Mouse (Mus musculus): Measurements from ENCODE around the gene Shc1.
"Not testable (repeated sequence)": the region's sequence is repeated elsewhere in the genome, so short reads cannot be mapped to it uniquely, and the experiment has no call there.

Shc1 gene

DNA sequence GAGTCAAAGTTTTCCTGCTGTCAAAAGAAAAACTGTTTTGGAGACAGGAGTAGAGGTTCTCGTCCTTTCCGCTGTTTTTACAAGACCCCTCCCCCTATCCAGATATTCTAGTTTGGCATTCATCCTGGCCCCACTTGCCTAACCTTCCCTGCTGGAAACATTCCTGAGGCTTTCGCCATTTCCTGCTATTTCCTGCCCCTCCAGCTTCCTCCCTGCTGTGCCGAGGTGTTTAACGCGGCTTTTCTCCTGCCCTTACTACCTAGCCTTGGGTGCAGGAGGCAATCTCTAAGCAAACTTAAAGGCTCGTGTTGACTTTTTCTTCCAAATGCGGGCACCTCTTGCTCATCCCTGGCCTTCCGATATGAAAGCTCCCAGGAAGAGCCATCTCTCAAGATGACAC is 1.3 kb downstream of the Shc1 start:
- DNase-seq (ENCODE audit: low spot score) = no peak

DNA sequence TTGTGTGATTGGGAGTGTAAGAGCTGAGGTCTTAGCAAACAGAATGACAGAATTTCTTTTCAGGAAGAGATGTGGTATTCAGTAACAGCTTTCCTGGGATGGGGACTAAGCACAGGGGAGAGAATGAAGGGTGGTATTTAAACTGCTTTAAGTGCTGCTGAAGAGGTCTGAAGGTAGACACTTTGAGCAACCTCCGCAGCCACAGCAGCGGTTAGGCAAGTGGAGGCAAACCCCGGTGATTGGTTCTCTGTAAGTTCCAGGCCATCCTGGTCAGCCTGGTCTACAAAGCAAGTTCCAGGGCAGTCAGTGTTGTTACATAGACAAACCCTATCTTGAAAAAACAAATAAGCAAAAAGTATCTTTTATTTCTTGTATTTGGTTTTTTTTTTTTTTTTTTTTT is 1.7 kb downstream of the Shc1 start:
- no peak for DNase-seq (ENCODE audit: low spot score)

DNA sequence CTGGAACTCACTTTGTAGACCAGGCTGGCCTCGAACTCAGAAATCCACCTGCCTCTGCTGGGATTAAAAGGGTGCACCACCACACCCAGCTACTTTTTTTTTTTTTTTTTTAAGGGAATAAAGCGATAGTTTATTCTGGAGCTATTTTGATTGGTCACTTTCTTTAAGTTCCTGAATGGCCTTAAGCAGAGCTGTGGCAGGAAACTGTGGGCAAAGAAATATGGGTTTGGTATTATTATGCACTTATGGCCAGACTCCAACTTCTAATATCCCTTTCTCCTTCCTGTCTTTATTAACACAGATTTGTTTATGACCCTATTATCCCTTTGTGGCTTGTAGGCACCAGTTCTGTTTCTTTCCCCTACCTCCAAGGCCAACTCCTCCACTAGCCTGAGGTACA is 2.2 kb downstream of the Shc1 start:
- DNase-seq (ENCODE audit: low spot score) = no peak

DNA sequence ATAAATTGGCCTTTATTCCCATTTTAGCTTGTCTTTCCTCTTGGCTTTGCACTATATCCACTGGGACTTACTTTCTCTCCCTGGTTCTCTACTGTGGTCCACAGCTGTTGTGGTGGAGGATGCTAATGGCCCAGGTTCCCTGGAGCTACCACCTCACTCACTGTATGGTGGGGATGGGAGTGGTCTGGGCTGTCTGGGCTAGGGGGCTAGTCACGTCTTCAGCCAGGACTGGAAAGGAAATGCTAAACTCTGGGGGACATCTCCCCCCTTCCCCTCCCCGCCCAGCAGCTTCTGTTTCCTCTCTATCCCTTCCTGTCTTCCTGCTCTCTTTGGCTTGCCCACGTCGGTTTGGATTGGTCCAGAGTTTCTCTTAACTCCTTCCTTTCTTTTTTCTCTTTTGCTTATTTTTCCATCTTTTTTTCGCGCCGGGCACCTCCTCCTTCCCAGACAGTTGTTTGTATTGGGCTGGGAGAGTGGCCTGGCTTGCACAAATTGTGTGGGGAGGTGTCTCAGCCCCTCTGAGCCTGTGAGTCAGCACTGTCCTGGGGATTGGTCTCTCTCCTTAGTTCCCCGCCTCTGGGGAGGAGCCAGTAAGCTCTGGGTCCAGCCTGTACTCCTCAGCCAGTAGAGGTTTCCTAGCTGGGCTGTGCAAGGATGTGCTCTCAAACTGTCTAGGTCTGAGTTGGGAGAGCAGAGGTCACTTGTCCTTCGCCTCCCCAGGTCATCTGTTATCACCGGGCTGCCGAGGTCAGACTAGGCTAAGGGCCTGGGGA is 2.9 kb downstream of the Shc1 start:
- peak; percentile 76 for DNase-seq (ENCODE audit: low spot score)

GRCm38 (mm10) chr3:89421810-89422473 is 3.7 kb downstream of the Shc1 start:
- DNase-seq (ENCODE audit: low spot score) = no peak

DNA sequence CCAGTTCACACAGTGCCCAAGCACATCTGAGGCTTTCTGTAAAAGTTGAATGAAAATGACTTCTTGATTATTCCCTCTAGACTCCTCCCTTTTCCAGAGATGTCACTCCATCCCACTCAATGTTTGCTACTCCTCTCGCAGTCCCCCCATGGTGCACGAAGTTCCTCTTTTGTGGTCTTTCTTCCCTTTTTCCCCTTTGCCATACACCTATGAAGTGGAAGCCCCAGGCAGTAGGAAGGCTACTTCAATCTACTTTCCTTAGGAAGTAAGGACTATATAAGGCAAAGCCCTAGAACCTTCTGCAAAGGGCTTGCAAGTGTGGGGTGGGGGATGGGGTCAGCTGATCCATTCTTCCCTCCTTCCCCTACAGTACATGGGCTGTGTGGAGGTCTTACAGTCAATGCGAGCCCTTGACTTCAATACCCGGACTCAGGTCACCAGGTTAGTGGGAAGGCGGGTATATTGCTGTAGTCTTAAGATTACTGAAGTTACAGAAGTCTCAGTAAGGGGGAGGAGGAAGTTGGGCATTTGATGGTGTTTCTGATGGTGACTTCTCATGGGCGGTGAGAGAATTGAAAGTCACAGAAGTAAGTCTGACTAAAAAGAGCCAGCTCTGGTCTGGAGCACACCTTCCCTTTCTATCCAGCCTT is 4.4 kb downstream of the Shc1 start:
- DNase-seq (ENCODE audit: low spot score) = no peak

- DNase-seq (ENCODE audit: low spot score) = no peak
These were observed 6.3 kb downstream of the Shc1 start for GRCm38 (mm10) chr3:89424416-89425140.

- no peak for DNase-seq (ENCODE audit: low spot score)
These were observed 6.9 kb downstream of the Shc1 start for GRCm38 (mm10) chr3:89425141-89425525.

GRCm38 (mm10) chr3:89425876-89426275 is 7.6 kb downstream of the Shc1 start:
- no peak for DNase-seq (ENCODE audit: low spot score)

DNA sequence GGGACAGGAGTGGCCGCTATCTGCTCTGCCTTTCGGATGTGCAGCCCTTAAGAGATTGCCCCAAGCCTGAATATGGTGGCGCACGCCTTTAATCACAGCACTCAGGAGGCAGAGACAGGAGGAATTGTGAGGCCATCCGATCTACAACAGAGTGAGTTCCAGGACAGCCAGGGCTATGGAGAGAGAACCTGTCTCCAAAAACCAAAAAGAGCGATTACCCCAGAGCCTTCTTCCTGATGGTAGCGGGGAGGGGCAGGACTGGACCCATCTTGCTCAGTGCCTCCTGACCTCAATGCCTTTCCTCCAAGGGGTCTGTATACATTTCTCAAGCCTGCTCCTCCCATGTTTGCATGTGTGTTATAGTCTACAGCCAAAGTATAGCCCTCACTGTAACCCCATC is 10.8 kb downstream of the Shc1 start:
- not testable (repeated sequence) for DNase-seq (ENCODE audit: low spot score)

- DNase-seq (ENCODE audit: low spot score) = peak; percentile 94
These were observed 12.2 kb downstream of the Shc1 start, which contains the start of gene Pygo2 for GRCm38 (mm10) chr3:89430171-89431159. Gene Pygo2, plus strand, starts transcription at chr3:89430214.

GRCm38 (mm10) chr3:89432606-89433005 is 14.4 kb downstream of the Shc1 start:
- DNase-seq (ENCODE audit: low spot score) = no peak

GRCm38 (mm10) chr3:89434532-89434931 is 16.3 kb downstream of the Shc1 start:
- no peak for DNase-seq (ENCODE audit: low spot score)

DNA sequence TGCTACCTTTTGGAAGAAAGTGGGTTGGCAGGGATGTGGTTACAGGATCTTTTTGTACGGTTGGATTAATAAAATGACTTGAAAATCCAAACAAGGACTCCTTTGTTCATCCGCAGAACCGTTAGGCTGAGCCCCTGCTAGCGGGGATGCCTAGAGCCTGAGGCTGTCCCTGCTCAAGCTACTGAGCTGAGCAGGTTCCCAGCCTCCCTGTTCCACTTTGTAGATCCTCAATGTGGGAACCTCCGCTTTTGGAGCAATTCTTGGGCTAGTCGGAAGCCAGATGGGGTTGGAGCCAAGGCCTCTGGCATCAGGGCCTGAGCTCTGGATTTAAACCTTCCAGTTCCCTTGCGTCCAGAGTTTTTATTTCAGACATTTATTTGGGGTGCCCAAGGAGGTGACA is 16.8 kb downstream of the Shc1 start:
- DNase-seq (ENCODE audit: low spot score) = no peak

DNA sequence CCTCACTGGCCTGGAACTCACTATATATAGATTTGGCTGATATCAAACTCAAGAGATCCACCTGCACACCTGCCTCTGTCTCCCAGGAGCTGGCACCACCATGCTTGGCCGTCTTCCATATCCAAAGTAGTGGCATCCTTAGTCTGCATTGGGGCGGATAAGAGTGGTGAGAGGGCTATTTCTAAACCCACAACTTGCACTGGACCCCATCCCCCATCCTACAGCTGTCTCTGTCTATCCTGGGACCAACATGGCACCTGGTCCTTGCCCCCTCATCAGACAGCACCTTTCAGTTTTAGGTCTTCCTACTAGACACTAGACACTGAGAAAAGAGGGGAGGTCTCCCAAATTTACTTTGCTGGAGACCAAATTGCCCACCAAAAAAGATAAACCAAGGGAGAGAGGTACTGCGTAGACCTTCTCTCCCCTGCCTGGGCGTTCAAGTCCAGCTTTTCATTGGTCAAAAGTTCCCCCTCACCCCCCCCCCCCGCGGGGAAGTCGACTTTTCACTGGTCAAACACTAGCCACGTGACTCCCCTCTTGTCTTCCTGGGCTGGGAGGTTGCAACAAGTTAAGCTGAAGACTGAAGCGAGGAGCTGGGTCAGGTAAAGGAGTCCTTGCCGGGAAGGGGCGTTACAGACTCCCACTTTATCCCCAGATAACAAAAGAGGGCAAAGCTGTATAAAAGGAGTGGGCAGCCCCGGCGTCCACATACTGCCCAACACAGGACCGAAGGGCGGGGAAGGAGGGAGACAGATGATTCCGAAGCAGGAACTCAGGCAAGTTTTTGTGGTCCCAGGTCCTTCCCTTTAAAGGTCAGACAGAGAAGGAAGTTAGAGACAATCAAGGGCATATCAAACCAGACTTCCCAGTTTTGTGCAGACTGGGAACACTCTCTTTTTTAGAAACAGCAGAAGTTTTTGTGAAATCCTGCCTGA is 18.2 kb downstream of the Shc1 start, which contains the start of gene Pbxip1:
Gene Pbxip1, plus strand, starts transcription at position 531 of the 938 bp plus-strand sequence.
- DNase-seq (ENCODE audit: low spot score) = peak; percentile 55

- DNase-seq (ENCODE audit: low spot score) = no peak
These were observed 19.0 kb downstream of the Shc1 start for GRCm38 (mm10) chr3:89437269-89437668.

GRCm38 (mm10) chr3:89440691-89441090 is 22.4 kb downstream of the Shc1 start:
- DNase-seq (ENCODE audit: low spot score) = no peak

GRCm38 (mm10) chr3:89448720-89449537 is 30.7 kb downstream of the Shc1 start:
- DNase-seq (ENCODE audit: low spot score) = no peak

GRCm38 (mm10) chr3:89449541-89449940 is 31.3 kb downstream of the Shc1 start:
- DNase-seq (ENCODE audit: low spot score) = peak; percentile 83
